Mouse (Mus musculus): ENCODE measurements around the gene Ninj2. TPM values are rescaled to one million over a fixed set of nuclear protein-coding genes. Genes with fewer than 3 reads are reported as not detected.

The Ninj2 gene
- polyA plus RNA-seq, 1 experiment from 2014 or later, result not detected

DNA sequence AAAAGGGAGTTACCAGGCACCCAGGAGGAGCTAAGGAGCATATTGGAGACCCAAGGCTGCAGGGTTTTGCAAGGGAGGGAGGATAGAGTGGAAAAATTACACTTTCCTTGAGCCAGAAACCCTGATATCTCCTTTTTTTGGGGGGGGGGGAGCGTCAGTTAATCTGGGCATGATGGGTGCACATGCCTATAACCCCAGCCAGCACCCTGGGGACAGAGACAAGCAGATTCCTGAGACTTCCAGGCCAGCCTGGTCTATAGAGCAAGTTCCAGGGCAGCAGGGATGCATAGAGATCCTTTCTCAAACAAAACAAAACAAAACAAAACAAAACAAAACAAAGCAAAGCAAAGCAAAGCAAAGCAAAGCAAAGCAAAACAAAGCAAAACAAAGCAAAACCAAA is 21.1 kb downstream of the Ninj2 start:
- H3K4me2 ChIP-seq (replicated peaks), result no peak overlapping the region
- H3K27me3 ChIP-seq (replicated peaks), result no peaks in the 10 kb centered on the region
- 33% methylated on average over 1 of the region's 1 CpGs for WGBS
- H3K9ac ChIP-seq, result no peak overlapping the region
- no peaks in the 10 kb centered on the region for H3K9me3 ChIP-seq
- H3K36me3 ChIP-seq, result no peaks in the 10 kb centered on the region
- H3K4me3 ChIP-seq, result no peak overlapping the region
- no peak for ATAC-seq (ENCODE audit: low FRiP score, low read depth)
- no peak overlapping the region for H3K27ac ChIP-seq
- H3K4me1 ChIP-seq, result peaks cover 11% of the 10 kb centered on the region

DNA sequence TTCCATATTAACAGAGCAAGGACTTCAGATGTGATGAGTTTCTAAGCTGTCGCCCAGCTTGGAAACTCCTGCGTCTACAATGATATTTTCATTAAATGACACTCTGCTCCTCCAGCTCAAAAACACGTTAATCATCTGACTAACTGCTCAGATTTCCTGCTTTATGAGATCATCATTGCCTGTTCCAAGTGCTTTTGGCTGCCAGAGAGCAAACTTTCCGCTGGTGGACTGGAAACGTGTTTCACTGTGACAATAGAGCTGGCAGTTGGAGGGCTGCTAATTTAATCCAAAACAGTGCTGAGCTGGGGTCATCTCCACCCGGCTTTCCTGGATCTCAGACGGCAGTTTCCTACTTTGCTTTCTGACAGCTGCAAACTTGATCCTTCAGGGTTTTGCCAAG is 21.5 kb downstream of the Ninj2 start:
- no peak for ATAC-seq (ENCODE audit: low FRiP score, low read depth)
- peaks cover 11% of the 10 kb centered on the region for H3K4me1 ChIP-seq
- no peaks in the 10 kb centered on the region for H3K27me3 ChIP-seq (replicated peaks)
- H3K36me3 ChIP-seq, result no peaks in the 10 kb centered on the region
- no peak overlapping the region for H3K4me3 ChIP-seq
- WGBS, result 40% methylated on average over 7 of the region's 7 CpGs
- H3K4me2 ChIP-seq (replicated peaks), result no peak overlapping the region
- H3K9ac ChIP-seq, result no peak overlapping the region
- no peaks in the 10 kb centered on the region for H3K9me3 ChIP-seq
- no peak overlapping the region for H3K27ac ChIP-seq

DNA sequence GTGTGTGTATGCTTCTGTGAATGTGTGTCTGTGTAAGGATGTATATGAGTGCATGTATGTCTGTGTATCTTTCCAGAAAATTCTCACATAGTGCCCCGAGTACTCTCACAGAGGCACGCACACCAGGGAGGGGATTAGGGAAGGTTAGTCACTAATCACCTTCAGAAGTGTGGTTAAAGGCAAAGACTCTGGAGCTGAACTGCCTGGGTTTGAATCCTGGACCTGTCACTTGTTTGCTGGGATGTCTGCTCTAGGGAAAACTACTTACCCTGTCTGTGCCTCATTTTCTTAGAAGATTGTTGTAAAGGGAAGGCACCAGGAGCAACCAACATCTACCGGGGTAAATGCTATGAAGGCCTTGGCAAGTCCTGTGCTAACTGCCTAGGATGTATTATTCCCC is 22.3 kb downstream of the Ninj2 start:
- H3K27me3 ChIP-seq (replicated peaks), result no peaks in the 10 kb centered on the region
- no peak for ATAC-seq (ENCODE audit: low FRiP score, low read depth)
- H3K4me3 ChIP-seq, result no peak overlapping the region
- no peaks in the 10 kb centered on the region for H3K36me3 ChIP-seq
- H3K9me3 ChIP-seq, result no peaks in the 10 kb centered on the region
- H3K4me1 ChIP-seq, result peaks cover 11% of the 10 kb centered on the region
- H3K9ac ChIP-seq, result no peak overlapping the region
- H3K27ac ChIP-seq, result no peak overlapping the region
- WGBS, result 69% methylated on average over 3 of the region's 3 CpGs
- H3K4me2 ChIP-seq (replicated peaks), result no peak overlapping the region

DNA sequence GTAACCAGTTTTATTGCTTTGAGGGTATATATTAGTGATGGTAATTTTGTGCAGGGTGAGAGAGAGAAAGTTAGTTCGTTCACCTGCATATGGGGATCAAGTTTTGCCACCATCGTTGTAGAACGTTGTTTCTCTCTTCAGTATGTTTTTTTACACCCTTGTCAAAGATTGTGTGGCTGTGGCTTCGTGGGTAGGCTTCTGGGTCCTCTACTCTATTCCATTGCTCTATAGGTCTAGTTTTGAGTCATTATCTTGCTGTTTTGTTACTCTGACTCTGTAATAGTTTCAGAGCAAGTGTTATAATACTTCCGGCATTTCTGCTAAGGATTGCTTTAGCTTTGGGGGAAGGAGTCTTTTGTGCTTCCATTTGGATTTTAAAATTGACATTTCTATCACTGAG is 26.7 kb downstream of the Ninj2 start:
- no peak for ATAC-seq (ENCODE audit: low FRiP score, low read depth)
- no peaks in the 10 kb centered on the region for H3K4me1 ChIP-seq
- no peak overlapping the region for H3K27ac ChIP-seq
- H3K36me3 ChIP-seq, result no peaks in the 10 kb centered on the region
- H3K4me3 ChIP-seq, result no peak overlapping the region
- H3K4me2 ChIP-seq (replicated peaks), result no peak overlapping the region
- no peaks in the 10 kb centered on the region for H3K27me3 ChIP-seq (replicated peaks)
- WGBS, result 82% methylated on average over 5 of the region's 5 CpGs
- H3K9ac ChIP-seq, result no peak overlapping the region
- no peaks in the 10 kb centered on the region for H3K9me3 ChIP-seq

DNA sequence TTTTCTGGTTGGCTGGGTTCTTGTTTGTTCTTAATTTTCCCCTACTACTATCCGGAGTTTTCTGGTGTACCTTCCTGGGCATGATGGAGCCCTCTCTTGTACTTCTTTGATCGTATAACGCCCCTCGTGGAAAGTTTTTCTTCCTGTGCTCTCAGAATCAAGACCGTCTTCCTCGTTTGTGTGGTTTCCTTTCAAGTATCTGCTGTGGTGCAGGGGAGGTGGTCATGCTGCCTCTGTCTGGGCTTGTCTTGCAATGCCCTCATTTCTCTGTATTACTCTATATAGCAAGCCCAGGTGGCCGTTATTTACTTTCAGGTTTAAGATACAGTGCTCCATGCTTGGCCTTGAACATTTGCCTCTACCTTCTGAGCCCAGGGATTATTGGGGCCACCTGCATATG is 31.5 kb downstream of the Ninj2 start:
- Histone ChIP-seq H3K9me3 (no peaks in the 10 kb centered on the region), H3K36me3 (no peaks in the 10 kb centered on the region), H3K9ac (no peak overlapping the region), H3K4me3 (no peak overlapping the region), H3K27ac (no peak overlapping the region), H3K4me1 (no peaks in the 10 kb centered on the region), H3K4me2 (replicated peaks) (no peak overlapping the region), H3K27me3 (replicated peaks) (no peaks in the 10 kb centered on the region)
- no peak for ATAC-seq (ENCODE audit: low FRiP score, low read depth)
- WGBS, result 90% methylated on average over 7 of the region's 7 CpGs

DNA sequence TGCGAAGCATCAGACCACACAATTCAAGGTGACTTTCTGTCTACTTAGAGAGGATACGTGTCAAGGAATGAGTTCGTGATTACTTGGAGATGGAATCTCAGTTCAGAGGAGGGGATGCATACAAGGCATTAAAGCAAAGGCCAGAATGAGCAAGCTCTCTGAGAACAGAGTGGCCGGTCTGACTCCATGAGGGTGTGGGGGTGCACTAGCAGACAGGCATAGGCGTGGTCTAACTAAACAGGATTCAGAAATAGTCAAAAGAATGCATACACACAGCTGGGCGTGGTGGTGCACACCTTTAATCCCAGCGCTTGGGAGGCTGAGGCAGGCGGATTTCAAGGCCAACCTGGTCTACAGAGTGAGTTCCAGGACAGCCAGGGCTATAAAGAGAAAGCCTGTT is 33.3 kb downstream of the Ninj2 start:
- Histone ChIP-seq H3K4me2 (replicated peaks) (no peak overlapping the region), H3K9ac (no peak overlapping the region), H3K27ac (no peak overlapping the region), H3K4me1 (no peaks in the 10 kb centered on the region), H3K27me3 (replicated peaks) (no peaks in the 10 kb centered on the region), H3K9me3 (no peaks in the 10 kb centered on the region), H3K36me3 (no peaks in the 10 kb centered on the region), H3K4me3 (no peak overlapping the region)
- WGBS, result 93% methylated on average over 8 of the region's 8 CpGs
- no peak for ATAC-seq (ENCODE audit: low FRiP score, low read depth)

DNA sequence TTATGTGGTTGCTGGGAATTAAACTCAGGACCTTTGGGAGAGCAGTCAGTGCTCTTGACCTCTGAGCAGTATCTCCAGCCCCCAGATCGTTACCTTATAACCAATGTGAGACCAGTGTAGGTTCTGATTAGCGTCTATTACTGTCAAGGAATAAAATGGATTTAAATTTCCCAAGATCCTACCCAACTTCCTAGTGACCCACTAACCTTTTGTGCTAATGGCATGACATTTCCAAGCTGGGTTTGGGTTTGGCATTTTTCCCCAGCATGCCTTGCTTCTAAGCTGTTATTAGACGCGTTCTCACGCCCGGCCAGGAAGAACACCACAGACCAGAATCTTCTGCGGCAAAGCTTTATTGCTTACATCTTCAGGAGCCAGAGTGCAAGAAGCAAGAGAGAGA is 34.2 kb downstream of the Ninj2 start:
- no peak overlapping the region for H3K9ac ChIP-seq
- no peak overlapping the region for H3K4me2 ChIP-seq (replicated peaks)
- H3K27me3 ChIP-seq (replicated peaks), result no peaks in the 10 kb centered on the region
- no peaks in the 10 kb centered on the region for H3K9me3 ChIP-seq
- H3K36me3 ChIP-seq, result no peaks in the 10 kb centered on the region
- 97% methylated on average over 7 of the region's 7 CpGs for WGBS
- no peak overlapping the region for H3K4me3 ChIP-seq
- H3K27ac ChIP-seq, result no peak overlapping the region
- H3K4me1 ChIP-seq, result no peaks in the 10 kb centered on the region
- no peak for ATAC-seq (ENCODE audit: low FRiP score, low read depth)

DNA sequence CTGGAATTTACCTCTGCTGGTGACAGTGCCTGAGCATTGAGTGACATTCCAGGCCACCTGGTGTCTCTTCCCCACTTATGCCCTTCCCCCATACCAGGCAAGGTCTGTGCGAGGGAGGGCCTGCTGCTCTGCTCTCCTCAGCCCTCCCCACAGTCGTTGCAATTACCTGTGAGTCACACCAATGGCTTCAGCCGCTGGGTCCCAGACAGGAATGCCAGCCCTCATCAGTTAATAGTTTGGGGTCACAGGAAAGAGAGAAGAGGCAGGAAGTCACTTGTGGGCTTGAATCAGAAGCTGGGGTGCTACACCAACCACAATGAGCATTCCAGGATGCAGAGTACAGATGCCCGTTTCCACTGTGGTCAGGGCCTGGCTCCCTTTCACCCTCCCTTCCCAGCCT is 41.6 kb downstream of the Ninj2 start:
- WGBS, result 83% methylated on average over 4 of the region's 4 CpGs
- ATAC-seq (ENCODE audit: low FRiP score, low read depth), result no peak
- H3K4me2 ChIP-seq (replicated peaks), result no peak overlapping the region
- H3K4me3 ChIP-seq, result no peak overlapping the region
- no peaks in the 10 kb centered on the region for H3K9me3 ChIP-seq
- H3K27me3 ChIP-seq (replicated peaks), result no peaks in the 10 kb centered on the region
- H3K27ac ChIP-seq, result no peak overlapping the region
- no peak overlapping the region for H3K9ac ChIP-seq
- H3K36me3 ChIP-seq, result no peaks in the 10 kb centered on the region
- no peaks in the 10 kb centered on the region for H3K4me1 ChIP-seq

DNA sequence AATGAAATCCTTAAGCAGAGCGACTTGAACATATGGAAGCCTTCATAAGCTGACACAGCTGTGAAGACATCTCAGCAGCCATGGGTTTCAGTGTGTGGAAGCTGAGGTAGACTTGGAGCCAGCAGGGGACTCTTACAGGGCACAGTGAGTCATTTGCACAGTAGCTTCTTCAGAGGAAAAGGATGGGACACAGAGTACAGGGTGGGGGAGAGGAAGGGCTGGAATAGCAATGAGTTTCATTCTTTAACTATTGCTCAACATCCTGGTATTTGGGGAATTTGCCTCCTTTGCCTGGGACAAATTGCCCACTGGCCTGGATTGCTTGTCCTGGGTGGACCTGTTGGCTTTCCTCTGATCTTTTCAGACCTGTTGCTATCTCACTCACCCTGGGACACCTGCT is 52.3 kb downstream of the Ninj2 start:
- Histone ChIP-seq H3K9ac (no peak overlapping the region), H3K4me1 (no peaks in the 10 kb centered on the region), H3K9me3 (no peaks in the 10 kb centered on the region), H3K27ac (no peak overlapping the region), H3K27me3 (replicated peaks) (no peaks in the 10 kb centered on the region), H3K36me3 (no peaks in the 10 kb centered on the region), H3K4me3 (no peak overlapping the region), H3K4me2 (replicated peaks) (no peak overlapping the region)
- ATAC-seq (ENCODE audit: low FRiP score, low read depth), result no peak
- 76% methylated on average over 1 of the region's 1 CpGs for whole genome bisulfite sequencing

DNA sequence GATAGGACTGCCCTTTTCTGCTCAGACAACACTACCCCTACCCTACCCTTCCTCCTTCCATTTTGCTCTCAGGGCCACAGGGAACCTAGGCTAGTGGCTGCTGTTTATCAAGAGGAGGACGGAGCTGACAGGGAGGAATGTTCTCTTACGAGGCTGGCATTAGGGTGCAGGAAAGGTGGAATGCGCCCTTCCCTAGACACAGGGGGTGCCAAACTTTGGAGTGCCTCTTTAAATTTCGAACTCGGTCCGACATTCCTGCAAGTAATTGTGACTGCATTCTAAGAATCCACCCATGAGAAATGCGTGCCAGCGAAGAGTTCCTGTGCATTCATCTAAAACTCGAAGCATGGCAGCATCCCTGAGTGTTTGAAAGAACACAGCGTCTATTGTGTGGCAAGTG is 53.5 kb downstream of the Ninj2 start:
- Histone ChIP-seq H3K4me1 (no peaks in the 10 kb centered on the region), H3K36me3 (no peaks in the 10 kb centered on the region), H3K4me3 (no peak overlapping the region), H3K9ac (no peak overlapping the region), H3K9me3 (no peaks in the 10 kb centered on the region), H3K27ac (no peak overlapping the region), H3K27me3 (replicated peaks) (no peaks in the 10 kb centered on the region), H3K4me2 (replicated peaks) (no peak overlapping the region)
- WGBS, result 73% methylated on average over 10 of the region's 10 CpGs
- ATAC-seq (ENCODE audit: low FRiP score, low read depth), result no peak

DNA sequence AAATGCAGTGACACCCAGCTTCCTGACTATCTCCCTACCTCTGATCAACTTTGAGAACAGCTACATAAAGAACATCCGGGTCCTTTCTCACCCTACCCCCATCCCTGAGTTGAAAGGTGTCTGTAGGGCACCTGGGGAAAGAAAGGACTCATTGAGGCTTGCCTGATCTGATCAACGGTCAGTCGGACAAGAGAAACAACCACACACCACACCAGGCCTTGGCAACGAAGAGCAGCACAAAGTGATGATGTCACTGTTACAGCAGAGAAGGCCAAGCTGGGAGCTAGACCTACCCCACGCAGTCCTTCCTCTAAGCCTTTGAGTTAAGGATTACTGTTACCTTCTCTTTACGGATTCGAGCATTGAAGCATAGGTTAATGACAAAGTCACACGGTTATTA is 54.3 kb downstream of the Ninj2 start:
- 83% methylated on average over 8 of the region's 8 CpGs for WGBS
- Histone ChIP-seq H3K4me2 (replicated peaks) (no peak overlapping the region), H3K9me3 (no peaks in the 10 kb centered on the region), H3K36me3 (no peaks in the 10 kb centered on the region), H3K4me3 (no peak overlapping the region), H3K27ac (no peak overlapping the region), H3K27me3 (replicated peaks) (no peaks in the 10 kb centered on the region), H3K4me1 (no peaks in the 10 kb centered on the region), H3K9ac (no peak overlapping the region)
- ATAC-seq (ENCODE audit: low FRiP score, low read depth), result no peak

DNA sequence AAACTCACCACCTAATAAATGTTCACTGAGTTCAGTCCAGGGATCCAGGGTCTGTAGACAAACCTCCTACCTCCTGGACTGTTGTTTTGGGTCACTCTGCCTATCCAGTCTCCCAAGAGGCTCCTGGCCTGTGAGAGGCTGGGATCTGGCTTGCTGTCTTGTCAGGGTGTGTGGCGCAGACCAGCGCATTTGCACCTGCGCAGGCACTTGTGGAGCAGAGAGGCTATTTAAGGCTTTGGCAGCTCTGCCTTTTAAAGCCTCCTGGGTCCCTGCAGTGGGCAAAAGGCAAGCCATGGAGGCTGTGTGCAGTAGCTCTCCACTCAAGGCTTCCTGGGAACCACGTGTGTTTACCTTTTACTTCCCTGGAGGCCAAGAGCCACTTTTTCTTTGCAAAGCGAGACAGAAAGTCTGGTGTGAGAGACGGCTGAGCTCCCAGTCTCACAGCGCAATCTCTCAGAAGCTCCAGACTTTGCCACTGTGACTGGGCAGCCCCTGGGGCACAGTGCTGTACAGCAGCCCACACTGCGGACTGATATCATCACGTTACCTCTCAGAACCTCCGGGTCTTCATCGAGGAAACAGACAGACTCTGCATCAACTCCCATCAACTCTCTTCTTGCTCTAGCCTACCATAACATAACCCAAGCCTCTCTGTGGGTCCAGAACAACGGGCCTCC is 55.7 kb downstream of the Ninj2 start:
- no peak overlapping the region for H3K4me2 ChIP-seq (replicated peaks)
- H3K36me3 ChIP-seq, result no peaks in the 10 kb centered on the region
- H3K9me3 ChIP-seq, result no peaks in the 10 kb centered on the region
- H3K27me3 ChIP-seq (replicated peaks), result no peaks in the 10 kb centered on the region
- H3K4me3 ChIP-seq, result no peak overlapping the region
- 88% methylated on average over 12 of the region's 12 CpGs for WGBS
- no peak for ATAC-seq (ENCODE audit: low FRiP score, low read depth)
- H3K9ac ChIP-seq, result no peak overlapping the region
- H3K4me1 ChIP-seq, result no peaks in the 10 kb centered on the region
- H3K27ac ChIP-seq, result no peak overlapping the region

DNA sequence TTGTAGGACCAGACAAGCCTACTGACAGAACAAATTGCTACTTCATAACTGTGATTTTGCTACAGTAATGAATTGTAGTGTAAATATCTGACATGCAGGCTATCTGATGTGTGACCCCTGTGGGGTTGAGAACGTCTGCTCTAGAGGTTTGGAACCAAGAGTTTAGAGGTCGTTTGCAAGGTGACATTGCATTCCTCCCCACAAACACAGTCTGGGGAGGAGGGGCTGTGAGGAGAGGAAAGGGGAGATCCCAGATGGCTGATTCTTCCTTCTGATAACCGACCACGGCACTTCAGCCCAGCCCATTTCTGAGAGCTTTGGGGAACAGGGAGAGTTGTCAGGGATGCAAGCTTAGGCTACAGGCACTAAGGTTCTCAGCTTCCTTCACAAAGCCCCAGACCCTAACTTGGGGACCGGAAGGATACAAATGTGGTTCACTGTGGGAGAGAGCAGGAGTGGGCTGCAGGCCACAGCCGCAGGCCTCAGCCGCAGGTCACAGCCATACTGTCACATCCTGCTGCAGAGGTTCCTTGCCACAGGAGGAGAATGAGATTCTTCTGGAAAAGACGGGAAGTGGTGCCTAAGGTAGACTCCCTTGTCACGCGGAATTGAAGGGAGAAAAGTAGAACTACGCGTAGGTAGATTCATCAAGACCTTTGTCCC is 56.4 kb downstream of the Ninj2 start:
- H3K27me3 ChIP-seq (replicated peaks), result no peaks in the 10 kb centered on the region
- WGBS, result 83% methylated on average over 12 of the region's 12 CpGs
- H3K4me2 ChIP-seq (replicated peaks), result no peak overlapping the region
- no peaks in the 10 kb centered on the region for H3K9me3 ChIP-seq
- H3K36me3 ChIP-seq, result no peaks in the 10 kb centered on the region
- no peak overlapping the region for H3K9ac ChIP-seq
- ATAC-seq (ENCODE audit: low FRiP score, low read depth), result no peak
- no peak overlapping the region for H3K27ac ChIP-seq
- no peaks in the 10 kb centered on the region for H3K4me1 ChIP-seq
- H3K4me3 ChIP-seq, result no peak overlapping the region

Data from neural tube, embryonic 12.5 days (tissue).